Mouse (Mus musculus) hindbrain, postnatal 0 days (tissue): ENCODE data around the gene Trappc12. TPM values are rescaled to one million over a fixed set of nuclear protein-coding genes. Genes with fewer than 3 reads are reported as not detected.
A peak's percentile ranks its signal among the peaks of the same experiment; 100 is the strongest.

ENCODE experiments used
- ATAC-seq: fragments of 200-750 bp; cut with Nextera tagmentation; 2 replicates; pipeline ENCODE4 v1.8.0; 2017; ENCODE audit warnings: mild to moderate bottlenecking, moderate TSS enrichment, moderate library complexity
- DNase-seq: peaks from one replicate; pipeline ENCODE4 v3.0.0-alpha.2; 2015; ENCODE audit warnings: low spot score
- H3K27ac ChIP-seq: fragments of 300-500 bp; sonication (generic); 2 replicates; pipeline ENCODE4 v1.5.1; 2014; ENCODE audit warnings: mild to moderate bottlenecking
- H3K27me3 ChIP-seq: fragments of 300-500 bp; sonication (generic); 2 replicates; pipeline ENCODE4 v1.6.1; 2014; ENCODE audit warnings: low read length, mixed read lengths; ENCODE audit not compliant: insufficient read depth
- H3K36me3 ChIP-seq: fragments of 300-500 bp; sonication (generic); 2 replicates; pipeline ENCODE4 v1.6.1; 2014; ENCODE audit warnings: low read length, mixed read lengths; ENCODE audit not compliant: insufficient read depth
- H3K4me1 ChIP-seq: fragments of 300-500 bp; sonication (generic); 2 replicates; pipeline ENCODE4 v1.6.1; 2014; ENCODE audit warnings: antibody characterized with exemption, low read length, mixed read lengths; ENCODE audit not compliant: insufficient read depth
- H3K4me2 ChIP-seq: fragments of 300-500 bp; sonication (generic); 2 replicates; pipeline ENCODE4 v1.6.1; 2014; ENCODE audit warnings: low read depth, mild to moderate bottlenecking, low read length, moderate library complexity, mixed read lengths
- H3K4me3 ChIP-seq: fragments of 300-500 bp; sonication (generic); 2 replicates; pipeline ENCODE4 v1.5.1; 2014; ENCODE audit warnings: low read length
- H3K9ac ChIP-seq: fragments of 300-500 bp; sonication (generic); replicated peaks from 2 replicates; pipeline ENCODE4 v1.6.1; 2014; ENCODE audit warnings: mild to moderate bottlenecking, low read length, moderate library complexity, mixed read lengths
- H3K9me3 ChIP-seq: fragments of 300-500 bp; sonication (generic); 2 replicates; pipeline ENCODE4 v1.6.1; 2016; ENCODE audit warnings: low read length, mixed read lengths
- CTCF ChIP-seq: IDR thresholded peaks from 2 replicates; pipeline ENCODE4 v1.5.1; 2016; ENCODE audit warnings: antibody characterized with exemption, control low read depth, low read depth
- WGBS: fragments of 180-500 bp; shearing (Covaris S2); extraction: QIAGEN DNeasy Blood & Tissue Kit; methylation state at CpG from one replicate; pipeline ENCODE4 v1.1.7; 2014; 5-methylcytosine and 5-hydroxymethylcytosine counted together
- polyA plus RNA-seq: library from polyadenylated mRNA; unstranded; fragments of >200 nt; fragmentation: Nextera tagmentation; extraction: Ambion mirVana; gene quantifications from 2 replicates; pipeline ENCODE4 v1.2.1, GENCODE M21; 2015
- total RNA-seq: library from RNA; depleted of rRNA; stranded (reverse); fragments of >200 nt; gene quantifications from 2 replicates; pipeline ENCODE4 v1.2.3, GENCODE M21; 2014; rRNA removed

Trappc12 gene
- total RNA-seq, result 54.5 and 66.3 TPM in 2 replicates
- 34.1 and 34.5 TPM in 2 replicates for polyA plus RNA-seq

DNA sequence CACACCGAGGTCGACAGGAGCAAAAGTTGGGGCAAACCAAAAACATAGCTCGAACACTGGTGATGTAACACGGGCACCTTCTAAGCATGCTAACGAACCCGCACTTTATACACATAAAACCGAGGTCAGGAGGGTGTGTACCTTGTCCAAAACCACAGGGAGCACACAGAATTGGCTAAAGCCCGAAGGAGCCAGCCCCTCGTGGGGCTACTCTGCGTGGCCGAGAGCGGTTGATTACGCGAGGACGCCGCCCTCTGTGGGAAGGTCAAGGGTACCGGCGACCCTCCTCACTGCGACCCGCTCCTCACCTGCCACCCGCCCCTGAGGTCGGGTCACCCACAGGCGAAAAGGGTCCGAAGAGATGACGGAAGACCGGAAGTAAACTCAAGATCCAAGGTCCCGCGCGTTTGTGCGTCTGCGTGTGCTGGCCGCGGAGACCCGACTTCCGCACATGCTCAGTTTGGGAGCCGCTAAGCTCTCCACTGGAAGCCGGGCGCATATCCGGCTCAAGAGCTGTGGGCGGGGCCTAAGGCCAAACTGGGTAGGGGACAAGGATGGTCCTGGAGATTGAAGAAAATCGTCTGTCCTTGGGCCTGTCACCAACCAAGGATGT is at the start of gene Trappc12:
Trappc12 (minus strand) TSS at position 452 of the 613 bp plus-strand sequence.
- H3K36me3 ChIP-seq, result peaks cover 16% of the 10 kb centered on the region
- H3K4me3 ChIP-seq, result peak within 1 kb of the TSS; percentile 84
- peak; percentile 97 for DNase-seq
- WGBS, result 1% methylated on average over 41 of the region's 41 CpGs
- H3K27me3 ChIP-seq, result no peaks in the 10 kb centered on the region
- ATAC-seq, result peak; percentile 93
- peak within 1 kb of the TSS; percentile 95 for H3K4me2 ChIP-seq
- H3K9me3 ChIP-seq, result no peaks in the 10 kb centered on the region
- peak; percentile 12; the same call in 1 of the 2 replicates for TF ChIP-seq CTCF
- peak within 1 kb of the TSS; percentile 76 for H3K27ac ChIP-seq
- H3K4me1 ChIP-seq, result peaks cover 14% of the 10 kb centered on the region
- peak within 1 kb of the TSS; percentile 78 for H3K9ac ChIP-seq

DNA sequence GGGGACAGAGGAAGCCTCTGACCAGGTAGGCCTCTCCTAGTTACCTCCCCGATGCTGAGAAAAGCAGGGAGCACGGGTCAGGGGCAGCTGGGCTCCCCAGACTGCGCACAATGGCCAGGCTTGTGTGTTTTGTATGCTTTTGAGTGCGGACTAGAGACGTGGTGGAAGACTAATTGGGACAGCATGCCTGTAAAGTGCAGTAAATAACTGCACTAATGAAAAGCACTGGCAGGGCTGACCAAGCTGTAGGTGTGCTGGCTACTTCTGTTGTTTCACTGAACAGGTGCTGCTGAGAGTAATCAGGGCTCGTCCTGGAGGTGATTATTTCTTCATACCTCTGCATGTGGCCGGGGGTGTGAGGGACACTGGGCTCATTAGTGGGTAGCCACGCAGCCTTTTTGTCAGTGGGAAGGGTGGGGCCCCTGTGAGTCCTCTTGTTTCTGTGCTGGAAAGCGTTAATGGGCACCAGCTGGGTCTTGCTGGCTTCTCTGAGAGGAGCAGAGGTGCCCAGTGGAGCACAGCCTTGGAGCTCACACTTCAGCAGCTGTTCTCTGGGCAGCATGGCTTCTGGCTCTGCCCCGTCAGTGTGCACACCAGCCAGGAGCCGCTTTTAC is 49.6 kb upstream of the Trappc12 start:
- ATAC-seq (peak; percentile 52; the same call in 1 of the 2 replicates), DNase-seq (no peak)
- H3K9ac ChIP-seq, result 0 out of 2 replicates have a peak overlapping the region, but pooled peaks have one; percentile 17
- 41% methylated on average over 11 of the region's 11 CpGs for WGBS
- no peaks in the 10 kb centered on the region for H3K36me3 ChIP-seq
- TF ChIP-seq CTCF, result no peak
- H3K27me3 ChIP-seq, result no peaks in the 10 kb centered on the region
- no peak overlapping the region for H3K4me3 ChIP-seq
- H3K9me3 ChIP-seq, result no peaks in the 10 kb centered on the region
- H3K4me2 ChIP-seq, result no peak overlapping the region
- peaks cover 18% of the 10 kb centered on the region for H3K4me1 ChIP-seq
- peak overlapping the region; percentile 1; the same call in 1 of the 2 replicates for H3K27ac ChIP-seq

GRCm38 (mm10) chr12:28796881-28797420 is 46.7 kb upstream of the Trappc12 start:
- H3K4me3 ChIP-seq, result no peak overlapping the region
- no peak overlapping the region for H3K9ac ChIP-seq
- no peaks in the 10 kb centered on the region for H3K9me3 ChIP-seq
- ATAC-seq (0 out of 2 replicates have a peak, but pooled peaks have one; percentile 16), DNase-seq (no peak)
- no peak overlapping the region for H3K4me2 ChIP-seq
- H3K36me3 ChIP-seq, result no peaks in the 10 kb centered on the region
- no peaks in the 10 kb centered on the region for H3K27me3 ChIP-seq
- TF ChIP-seq CTCF, result no peak
- H3K4me1 ChIP-seq, result peaks cover 11% of the 10 kb centered on the region
- H3K27ac ChIP-seq, result no peak overlapping the region

GRCm38 (mm10) chr12:28795041-28795440 is 44.8 kb upstream of the Trappc12 start:
- Histone ChIP-seq H3K4me1 (peaks cover 12% of the 10 kb centered on the region), H3K27ac (no peak overlapping the region), H3K36me3 (no peaks in the 10 kb centered on the region), H3K4me3 (no peak overlapping the region), H3K9me3 (no peaks in the 10 kb centered on the region), H3K27me3 (no peaks in the 10 kb centered on the region), H3K4me2 (no peak overlapping the region), H3K9ac (no peak overlapping the region)
- DNase-seq, result no peak
- ATAC-seq, result no peak
- WGBS, result 59% methylated on average over 3 of the region's 3 CpGs
- no peak for TF ChIP-seq CTCF

DNA sequence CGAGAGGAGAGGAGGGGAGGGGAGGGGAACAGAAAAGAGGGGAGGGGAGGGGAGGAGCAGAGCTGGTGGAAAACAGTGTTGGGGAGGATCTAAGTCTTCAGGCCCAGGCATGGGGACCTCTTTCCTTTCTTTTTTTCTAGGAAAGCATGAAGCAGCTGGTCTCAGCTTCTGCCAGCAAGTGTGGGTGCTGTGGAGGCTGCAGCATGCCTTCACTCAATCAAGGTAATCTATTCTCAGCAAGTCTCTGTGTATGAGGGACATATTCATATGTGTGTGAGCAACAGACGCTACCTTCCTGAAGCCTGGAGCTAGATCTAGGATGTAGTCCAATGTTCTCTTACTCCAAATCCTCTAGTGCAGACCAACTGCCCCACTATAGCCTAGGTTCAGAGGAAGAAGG is 43.4 kb upstream of the Trappc12 start:
- Histone ChIP-seq H3K4me1 (peaks cover 11% of the 10 kb centered on the region; the same call in 1 of the 2 replicates), H3K27ac (no peak overlapping the region), H3K27me3 (no peaks in the 10 kb centered on the region), H3K36me3 (no peaks in the 10 kb centered on the region), H3K4me2 (no peak overlapping the region), H3K9me3 (no peaks in the 10 kb centered on the region), H3K9ac (no peak overlapping the region), H3K4me3 (no peak overlapping the region)
- DNase-seq (no peak), ATAC-seq (no peak)
- no peak for TF ChIP-seq CTCF
- 57% methylated on average over 2 of the region's 2 CpGs for WGBS

DNA sequence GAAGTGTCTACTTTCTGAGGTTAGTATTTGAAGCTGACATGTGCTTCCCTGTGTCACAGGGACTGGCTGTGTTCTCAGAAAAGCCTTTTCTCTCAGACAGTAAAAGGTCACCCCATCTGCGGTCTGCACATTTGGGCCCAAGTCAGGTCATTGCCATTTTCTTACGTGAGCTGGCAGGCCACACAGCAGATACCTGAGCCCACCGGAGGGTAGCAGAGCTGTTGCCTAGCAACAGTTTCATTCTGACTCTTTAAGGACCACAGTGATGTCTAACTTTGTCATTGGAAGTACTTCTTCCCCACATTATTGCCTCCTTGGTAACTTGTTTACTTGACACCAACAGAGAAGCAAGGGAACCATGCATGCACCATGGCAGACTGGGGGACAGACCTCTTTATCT is 42.3 kb upstream of the Trappc12 start:
- DNase-seq, result peak; percentile 39
- 39% methylated on average over 3 of the region's 3 CpGs for WGBS
- Histone ChIP-seq H3K27me3 (no peaks in the 10 kb centered on the region), H3K9me3 (no peaks in the 10 kb centered on the region), H3K4me3 (no peak overlapping the region), H3K9ac (no peak overlapping the region), H3K27ac (no peak overlapping the region; the same call in 1 of the 2 replicates), H3K4me2 (no peak overlapping the region), H3K4me1 (peaks cover 11% of the 10 kb centered on the region; the same call in 1 of the 2 replicates), H3K36me3 (no peaks in the 10 kb centered on the region)
- no peak for ATAC-seq
- TF ChIP-seq CTCF, result no peak
